9 mouse cellular contexts compared by ENCODE assay signal in genomic region chr2:75985124-75985523, GRCm38 (mm10). TPM values are rescaled to one million over a fixed set of nuclear protein-coding genes. Genes with fewer than 3 reads are reported as not detected.
DNase-seq lines count a peak whose midpoint lies in the region; ATAC-seq and TF ChIP-seq lines count a peak whose summit lies in the region.
"Had no signal": no experiment of that assay in that cellular context is flagged by ENCODE, and none has a peak within 500 bp of the region (broad histone marks: within the 10 kb centered on the region; RNA-seq: fewer than 3 reads in every experiment).

No protein-coding gene starts in this region.

- WGBS in kidney, embryonic 16.5 days, result 0% methylated on average over 2 of the region's 2 CpGs
- WGBS in liver, adult 2 months, result 2% methylated on average over 2 of the region's 2 CpGs

- H3K9ac ChIP-seq in kidney, embryonic 16.5 days (replicated peaks; ENCODE audit: low read length), result no peak overlapping the region
- H3K9ac ChIP-seq in liver, adult 2 months (ENCODE audit: low read depth, low read length), result no peak overlapping the region
- H3K9ac ChIP-seq: embryonic facial prominence, embryonic 12.5 days had no signal

- TF ChIP-seq CTCF in liver, adult 2 months (IDR thresholded peaks at IDR 0.05; ENCODE audit: low read depth, low read length), result peak; percentile 80

- peak; percentile 55; the same call in 1 of the 2 replicates for ATAC-seq in kidney, embryonic 16.5 days (ENCODE audit: low FRiP score, low TSS enrichment)

- intact Hi-C loops in gastrocnemius, postnatal 14 days (cut with DNase I; ENCODE audit: low total_unique reads), result no loop called here

- peaks cover 28% of the 10 kb centered on the region for H3K4me1 ChIP-seq in kidney, embryonic 16.5 days (ENCODE audit: insufficient read depth, low read length)
- no peaks in the 10 kb centered on the region for H3K4me1 ChIP-seq in liver, adult 2 months (ENCODE audit: control insufficient read depth, insufficient read depth, low read length)

- H3K4me2 ChIP-seq in kidney, embryonic 16.5 days (replicated peaks; ENCODE audit: low read depth, low read length), result no peak overlapping the region
- H3K4me2 ChIP-seq: embryonic facial prominence, embryonic 12.5 days had no signal

- no peak overlapping the region for H3K4me3 ChIP-seq in kidney, embryonic 16.5 days (ENCODE audit: low read length)
- H3K4me3 ChIP-seq in liver, adult 2 months (ENCODE audit: insufficient read depth, low read depth, low read length), result no peak overlapping the region
- H3K4me3 ChIP-seq: embryonic facial prominence, embryonic 12.5 days had no signal

- DNase-seq in urinary bladder, postnatal 14 days (ENCODE audit: low spot score), result peak; percentile 55
- no peak for DNase-seq in urinary bladder, adult 2 months (ENCODE audit: low spot score)
- DNase-seq in cerebellum, postnatal 25 days, result peak; percentile 67 to 77
- peak; percentile 49 for DNase-seq in gastrocnemius, postnatal 14 days
- peak; percentile 48 for DNase-seq in liver, adult 2 months (ENCODE audit: extremely low read depth, low read depth, low spot score)
- peak; percentile 74 for DNase-seq in naive thymus-derived CD4-positive, alpha-beta T cell, adult 2 months (ENCODE audit: low read depth)
- peak; percentile 52 for DNase-seq in testis, postnatal 10 days (ENCODE audit: low spot score)

- TF ChIP-seq POLR2A in liver, adult 2 months (IDR thresholded peaks at IDR 0.05; ENCODE audit: extremely low read depth, insufficient read depth, low read length), result no peak

- H3K27me3 ChIP-seq in kidney, embryonic 16.5 days (ENCODE audit: insufficient read depth, low read length), result no peaks in the 10 kb centered on the region
- no peaks in the 10 kb centered on the region for H3K27me3 ChIP-seq in liver, adult 2 months (ENCODE audit: control insufficient read depth, insufficient read depth, low read length)
- H3K27me3 ChIP-seq: embryonic facial prominence, embryonic 12.5 days had no signal

- peaks cover 4% of the 10 kb centered on the region; the same call in 1 of the 2 replicates for H3K9me3 ChIP-seq in kidney, embryonic 16.5 days (ENCODE audit: low read length)
- H3K9me3 ChIP-seq: embryonic facial prominence, embryonic 12.5 days had no signal

- no peak overlapping the region for H3K27ac ChIP-seq in kidney, embryonic 16.5 days (ENCODE audit: low read length)
- no peak overlapping the region for H3K27ac ChIP-seq in liver, adult 2 months (replicated peaks; ENCODE audit: insufficient read depth, low read depth, low read length)
- H3K27ac ChIP-seq: embryonic facial prominence, embryonic 12.5 days had no signal

- no peaks in the 10 kb centered on the region for H3K36me3 ChIP-seq in kidney, embryonic 16.5 days (ENCODE audit: insufficient read depth, low read length)
- H3K36me3 ChIP-seq in liver, adult 2 months (ENCODE audit: control insufficient read depth, insufficient read depth, low read length), result no peaks in the 10 kb centered on the region
- H3K36me3 ChIP-seq: embryonic facial prominence, embryonic 12.5 days had no signal

- H3K79me2 ChIP-seq in liver, adult 2 months (ENCODE audit: control insufficient read depth, insufficient read depth, low read length), result no peaks in the 10 kb centered on the region

RNA-seq across cellular contexts. Expression of gene Ttc30a1, which starts 3.4 kb away (rescaled TPM):
- 3.0 and 3.5 TPM in 2 replicates for polyA plus RNA-seq in urinary bladder, adult 2 months (2012; rRNA removed)
- 1 to 10 TPM in 1 of 2 experiments, under 1 TPM in 1; 0.82 to 1.1 TPM for total RNA-seq in gastrocnemius, postnatal 14 days (2021)
- 9.6 and 10.5 TPM in 2 replicates for polyA plus RNA-seq in kidney, embryonic 16.5 days (2015; fragmentation: Nextera tagmentation; extraction: Ambion mirVana)
- 1.3 and 1.4 TPM in 2 replicates for total RNA-seq in liver, adult 2 months (2014; rRNA removed)
- polyA plus RNA-seq in liver, adult 2 months (2012; rRNA removed), result 0.92 and 0.98 TPM in 2 replicates

RNA-seq across cellular contexts. Expression of gene Ttc30a2, which starts 7.2 kb away (rescaled TPM):
- 0.12 and 0.17 TPM in 2 replicates for polyA plus RNA-seq in urinary bladder, adult 2 months (2012; rRNA removed)
- under 1 TPM; 0.18 to 0.27 TPM for total RNA-seq in gastrocnemius, postnatal 14 days (2021)
- 0.53 and 0.64 TPM in 2 replicates for polyA plus RNA-seq in kidney, embryonic 16.5 days (2015; fragmentation: Nextera tagmentation; extraction: Ambion mirVana)
- total RNA-seq in liver, adult 2 months (2014; rRNA removed), result 0.18 and 0.27 TPM in 2 replicates
- polyA plus RNA-seq in liver, adult 2 months (2012; rRNA removed), result 0.09 and 0.22 TPM in 2 replicates

RNA-seq across cellular contexts. Expression of gene Ttc30b, which starts 46.7 kb away (rescaled TPM):
- 9.6 and 11.3 TPM in 2 replicates for polyA plus RNA-seq in urinary bladder, adult 2 months (2012; rRNA removed)
- total RNA-seq in gastrocnemius, postnatal 14 days (2021), result 1 to 10 TPM; 4.1 to 4.4 TPM
- 14.0 and 14.4 TPM in 2 replicates for polyA plus RNA-seq in kidney, embryonic 16.5 days (2015; fragmentation: Nextera tagmentation; extraction: Ambion mirVana)
- 5.5 and 8.7 TPM in 2 replicates for total RNA-seq in liver, adult 2 months (2014; rRNA removed)
- 3.5 and 4.1 TPM in 2 replicates for polyA plus RNA-seq in liver, adult 2 months (2012; rRNA removed)
